Mouse (Mus musculus) mouse trophoblast stem cell (cell line): Measurements from ENCODE around the gene Rassf3.

ENCODE experiments used
- in situ Hi-C, 2 experiments: fragments of 300-500 bp; cut with MseI, MboI; formaldehyde crosslinking; loops; 2 replicates in 1 of 2; 3 replicates in 1 of 2; pipeline ENCODE4 v1.15.1; 2025

Gene Rassf3

GRCm38 (mm10) chr10:121409717-121410116 is 66.4 kb downstream of the Rassf3 start:
- in situ Hi-C loops = no loop called here

- in situ Hi-C loops = no loop called here
These were observed 72.2 kb downstream of the Rassf3 start for GRCm38 (mm10) chr10:121403946-121404345.

DNA sequence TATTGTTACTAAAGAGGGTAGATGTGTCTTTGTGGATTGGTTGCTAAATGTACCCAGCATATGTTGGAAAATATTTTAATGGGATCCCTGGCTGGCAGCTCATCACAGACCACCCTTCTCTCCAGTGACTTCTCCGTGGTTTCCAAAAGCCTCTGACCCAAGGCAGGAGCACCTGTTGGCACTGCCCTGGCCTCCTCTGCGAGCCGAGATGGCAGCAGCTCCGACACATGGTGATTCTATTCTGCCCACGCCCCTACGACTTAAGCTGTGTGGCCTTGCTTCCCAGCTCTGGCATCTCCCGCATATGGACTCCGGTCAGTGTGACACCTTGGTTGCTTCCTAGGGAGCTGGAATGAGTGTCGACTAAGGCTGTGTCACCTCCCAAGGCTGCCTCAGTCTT is 73.0 kb downstream of the Rassf3 start:
- in situ Hi-C loops = no loop called here

- in situ Hi-C loops = no loop called here
These were observed 75.1 kb downstream of the Rassf3 start for GRCm38 (mm10) chr10:121401005-121401404.

GRCm38 (mm10) chr10:121398599-121398998 is 77.5 kb downstream of the Rassf3 start:
- in situ Hi-C loops = no loop called here

DNA sequence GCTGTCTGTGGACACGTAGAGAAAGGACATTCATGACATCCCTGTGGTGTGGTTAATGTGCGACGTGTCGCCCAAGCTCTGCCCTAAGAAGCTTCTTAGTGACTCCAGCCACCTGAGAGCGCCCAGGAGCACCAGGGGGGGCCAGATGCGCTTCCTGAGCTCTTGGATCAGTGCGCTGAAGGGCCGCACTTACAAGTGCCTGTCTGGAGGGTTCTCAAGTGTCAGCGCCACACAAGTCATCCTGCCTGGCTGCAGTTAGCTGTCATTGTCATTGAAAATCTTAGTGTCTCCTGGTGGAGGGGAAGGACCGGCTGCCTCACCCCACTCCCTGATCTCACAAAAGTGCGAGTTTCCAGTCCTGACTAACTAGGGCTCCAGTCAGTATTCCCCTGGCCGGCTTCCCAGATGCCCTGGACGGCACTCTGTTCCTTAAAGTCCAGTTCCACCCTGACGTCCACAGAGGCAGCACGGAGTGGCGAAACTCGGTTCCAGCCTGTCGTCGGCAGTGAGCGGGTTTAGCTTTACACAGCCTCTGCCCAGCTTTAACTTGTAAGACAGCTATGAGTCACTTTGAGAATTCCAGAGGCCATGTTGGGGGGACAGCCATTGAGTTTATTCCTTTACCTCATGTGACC is 80.5 kb downstream of the Rassf3 start:
- in situ Hi-C loops = no loop called here

GRCm38 (mm10) chr10:121394789-121395325 is 81.3 kb downstream of the Rassf3 start:
- in situ Hi-C loops = no loop called here

DNA sequence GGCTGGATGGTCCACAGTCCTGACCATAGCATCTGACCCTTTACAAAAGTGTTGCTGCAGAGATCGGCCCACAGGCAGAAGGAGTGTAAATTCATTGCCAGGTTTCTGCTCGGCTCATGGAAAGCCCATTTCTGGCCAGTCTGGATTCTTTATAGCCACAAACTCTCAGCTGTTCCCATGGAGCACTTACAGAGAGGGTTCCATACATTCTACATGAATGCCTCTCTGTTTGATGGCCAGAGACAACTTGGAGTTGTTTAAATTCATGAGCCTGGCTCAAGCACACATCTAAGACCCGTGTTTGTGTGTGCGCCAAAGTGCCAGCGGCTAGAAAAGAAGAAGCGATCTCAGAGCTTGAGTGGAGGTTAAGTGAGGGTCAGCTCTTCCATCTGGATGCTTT is 81.9 kb downstream of the Rassf3 start:
- in situ Hi-C loops = no loop called here

GRCm38 (mm10) chr10:121391901-121392300 is 84.2 kb downstream of the Rassf3 start:
- in situ Hi-C loops = no loop called here

DNA sequence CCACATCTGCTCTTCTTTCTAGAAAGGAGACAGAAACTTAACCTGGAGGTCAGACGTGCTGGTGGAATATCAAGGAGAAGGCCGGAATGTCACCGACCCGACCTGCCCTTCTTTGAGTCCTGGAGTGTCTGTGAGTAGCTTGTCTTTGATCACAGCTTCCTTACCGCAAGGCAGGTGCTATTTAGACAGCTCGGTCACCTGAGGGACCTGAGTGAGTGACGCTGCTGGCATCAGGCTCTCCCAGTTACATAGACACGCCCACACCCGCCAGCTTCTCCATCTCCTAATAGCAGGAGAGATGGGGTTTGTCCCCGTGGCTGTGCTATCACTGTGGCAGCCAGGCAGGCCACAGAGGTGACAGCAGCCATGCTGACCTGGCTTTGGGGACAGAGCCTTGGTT is 85.5 kb downstream of the Rassf3 start:
- in situ Hi-C loops = no loop called here

- in situ Hi-C loops = no loop called here
These were observed 89.8 kb downstream of the Rassf3 start for GRCm38 (mm10) chr10:121386347-121386746.

GRCm38 (mm10) chr10:121385695-121386094 is 90.5 kb downstream of the Rassf3 start:
- in situ Hi-C loops = no loop called here

- in situ Hi-C loops = no loop called here
These were observed 91.4 kb downstream of the Rassf3 start for GRCm38 (mm10) chr10:121384710-121385109.

- in situ Hi-C loops = no loop called here
These were observed 94.9 kb downstream of the Rassf3 start for GRCm38 (mm10) chr10:121381280-121381679.

- in situ Hi-C loops = no loop called here
These were observed 96.8 kb downstream of the Rassf3 start for GRCm38 (mm10) chr10:121379387-121379786.

DNA sequence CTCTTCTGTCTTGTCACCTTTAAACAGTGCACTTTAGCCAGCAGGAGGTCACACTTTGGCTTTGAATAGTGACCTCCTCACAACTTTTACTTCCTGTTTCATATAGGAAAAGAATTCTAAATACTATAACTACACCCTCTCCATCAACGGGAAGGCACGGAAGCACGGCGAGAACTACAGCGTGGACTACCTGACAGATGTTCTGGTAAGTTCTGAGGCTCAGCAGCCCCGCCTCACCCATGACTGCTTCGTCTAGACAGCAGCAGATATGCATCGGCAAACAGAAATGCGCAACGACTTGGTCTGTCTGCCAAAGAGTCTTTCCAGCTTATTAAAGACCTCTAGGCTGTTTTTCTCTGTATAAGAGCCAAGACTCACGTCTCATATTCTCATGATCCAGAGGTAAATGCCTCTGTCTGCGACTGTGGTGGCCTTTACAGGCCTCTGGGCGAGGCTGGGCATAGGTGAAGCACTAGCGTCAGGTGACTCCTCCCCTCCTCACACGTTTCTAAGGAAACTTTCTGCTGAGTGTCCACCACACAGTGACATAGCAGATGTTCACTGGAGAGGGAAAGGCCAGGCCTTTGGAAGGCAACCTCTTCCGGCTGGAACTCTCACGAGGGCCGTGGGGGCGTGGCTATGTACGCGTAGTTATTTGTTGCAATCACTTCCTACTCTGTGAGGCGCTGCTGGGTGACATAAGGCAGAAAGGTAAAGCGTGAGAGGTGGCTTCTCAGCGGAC is 99.4 kb downstream of the Rassf3 start:
- in situ Hi-C loops = no loop called here

- in situ Hi-C loops = no loop called here
These were observed 100.3 kb downstream of the Rassf3 start for GRCm38 (mm10) chr10:121375649-121376493.

DNA sequence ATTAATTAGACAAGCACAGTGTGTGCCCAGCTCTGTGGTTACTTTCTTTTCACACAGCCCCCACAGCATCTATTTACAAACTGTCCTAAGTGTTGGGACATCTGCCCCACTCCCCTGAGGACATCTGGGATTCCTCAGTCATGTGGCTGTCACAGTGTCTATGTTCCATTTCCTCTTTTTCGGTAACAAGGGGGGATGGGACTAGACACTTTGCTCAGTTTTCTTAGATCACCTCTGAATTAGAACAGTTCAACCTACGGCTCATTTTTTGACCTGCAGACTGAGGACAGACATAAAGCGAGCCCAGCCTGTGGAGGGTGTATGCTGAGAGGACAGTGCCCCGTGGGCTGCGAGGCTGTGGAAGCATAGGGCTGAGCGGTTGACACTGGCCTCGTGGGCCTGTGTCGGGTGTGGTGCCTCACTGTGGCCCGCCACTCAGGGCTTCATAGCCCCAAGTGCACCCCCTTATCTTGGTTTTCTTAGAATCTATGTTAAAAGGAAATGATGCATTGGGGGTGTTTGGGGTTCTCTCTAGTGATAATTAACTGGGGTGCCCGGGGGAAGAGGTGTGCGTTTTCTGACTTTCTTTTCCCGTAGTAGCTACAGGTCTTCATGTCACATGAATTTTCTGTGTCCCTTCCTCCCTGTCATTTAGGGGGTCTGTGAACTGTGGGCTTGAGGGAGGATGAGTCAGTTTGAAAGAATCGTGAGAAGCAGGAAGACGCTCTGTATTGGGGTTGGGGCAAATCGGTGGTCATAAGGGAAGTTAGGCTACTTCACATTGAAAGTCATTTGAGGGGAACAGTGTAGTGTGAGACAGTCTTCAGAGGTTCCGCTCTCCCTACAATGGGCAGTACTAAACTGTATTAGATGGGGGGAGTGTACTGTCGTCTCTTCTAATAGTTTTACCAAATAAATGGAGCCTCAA is 101.2 kb downstream of the Rassf3 start:
- in situ Hi-C loops = no loop called here

- in situ Hi-C loops = no loop called here
These were observed 102.1 kb downstream of the Rassf3 start for GRCm38 (mm10) chr10:121374013-121374412.

GRCm38 (mm10) chr10:121370777-121371176 is 105.4 kb downstream of the Rassf3 start:
- in situ Hi-C loops = no loop called here
